Mouse (Mus musculus) small intestine, adult 2 months (tissue): ENCODE data around the gene Zfp518a.

Source experiments
- CTCF ChIP-seq: fragments of 200-500 bp; IDR thresholded peaks from 2 replicates; pipeline ENCODE4 v1.5.1; 2012; ENCODE audit warnings: low read depth, mild to moderate bottlenecking, control low read depth, inconsistent platforms, low read length, moderate library complexity, mixed read lengths; ENCODE audit not compliant: insufficient replicate concordance, insufficient read length; ENCODE audit errors: extremely low read depth
- POLR2A ChIP-seq: fragments of 200-500 bp; IDR thresholded peaks from 2 replicates; pipeline ENCODE4 v1.6.1; 2012; ENCODE audit warnings: low read depth, mild to moderate bottlenecking, control low read depth, inconsistent platforms, low read length, moderate library complexity

- TF ChIP-seq POLR2A, result no peak
- TF ChIP-seq CTCF, result no peak
Measured at GRCm38 (mm10) chr19:40964367-40964891, 69.9 kb downstream of the Zfp518a start.
